Mouse (Mus musculus): ENCODE data around the gene Ablim1.

DNA sequence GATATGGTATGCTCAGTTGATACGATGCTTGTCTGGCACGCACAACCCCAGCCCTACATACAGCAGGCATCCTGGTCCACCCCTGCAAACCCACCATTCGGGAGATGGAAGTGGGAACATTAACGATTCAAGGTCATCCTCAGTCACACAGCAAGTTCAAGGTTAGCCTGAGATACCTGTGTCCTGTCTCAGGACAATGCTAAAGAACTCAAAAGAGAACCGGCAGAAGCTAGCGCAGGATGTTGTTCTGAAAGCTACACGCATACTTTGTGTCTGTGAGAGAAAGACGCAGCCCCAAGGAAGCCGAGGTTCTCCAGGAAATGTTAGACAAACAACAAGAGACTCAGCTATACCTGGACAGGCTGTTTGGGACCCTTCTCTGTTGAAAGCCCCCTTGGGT is 185.0 kb downstream of the Ablim1 start:
- TF ChIP-seq CTCF (IDR thresholded peaks at IDR 0.05; ENCODE audit: low read depth) (no peak), EP300 (optimal IDR thresholded peaks at IDR 0.05) (no peak)

All from stomach, postnatal 0 days (tissue).